Mouse (Mus musculus) spleen, adult 2 months (tissue): ENCODE data around the gene Atp6v1e1.

ENCODE experiments used
- CTCF ChIP-seq: fragments of 200-500 bp; IDR thresholded peaks from 2 replicates; pipeline ENCODE4 v1.5.1; 2011; ENCODE audit warnings: mild to moderate bottlenecking, inconsistent platforms; ENCODE audit not compliant: insufficient read depth, insufficient read length, insufficient replicate concordance; ENCODE audit errors: extremely low read depth
- POLR2A ChIP-seq: fragments of 200-500 bp; IDR thresholded peaks from 2 replicates; pipeline ENCODE4 v1.6.1; 2011; ENCODE audit warnings: low read depth, low read length, inconsistent platforms

DNA sequence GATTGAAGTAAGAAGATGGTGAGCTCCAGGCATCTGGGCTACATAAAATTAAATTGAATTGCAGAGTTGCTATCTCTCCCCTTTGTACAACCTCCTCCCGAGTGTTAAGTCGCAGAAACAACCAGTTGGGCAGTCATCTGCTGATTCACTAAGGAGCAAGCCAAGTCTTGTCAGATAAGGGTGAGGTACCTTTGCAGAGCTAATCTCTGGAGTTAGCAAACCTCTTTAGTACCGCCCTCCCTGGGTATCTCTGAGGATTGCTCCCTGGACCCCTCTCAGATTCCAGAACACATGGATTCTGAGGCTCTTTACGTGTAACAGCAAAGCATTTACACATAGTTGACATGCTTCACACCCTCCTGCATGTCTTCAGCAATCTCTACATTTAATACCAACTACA, 9.5 kb upstream of the Atp6v1e1 start:
- TF ChIP-seq CTCF (no peak), POLR2A (no peak)
